Mouse (Mus musculus) lung, postnatal 0 days (tissue): ENCODE results near the gene Lancl3. TPM values are rescaled to one million over a fixed set of nuclear protein-coding genes. Genes with fewer than 3 reads are reported as not detected.

ENCODE experiments used
- ATAC-seq: fragments of 200-750 bp; cut with Nextera tagmentation; 2 replicates; pipeline ENCODE4 v1.8.0; 2017; ENCODE audit warnings: moderate library complexity
- DNase-seq: peaks from one replicate; pipeline ENCODE4 v3.0.0-alpha.2; 2016; ENCODE audit warnings: low spot score
- H3K27ac ChIP-seq: fragments of 300-500 bp; sonication (generic); 2 replicates; pipeline ENCODE4 v1.5.1; 2014; ENCODE audit warnings: antibody characterized with exemption, mild to moderate bottlenecking, low read length, mixed read lengths
- H3K27me3 ChIP-seq: fragments of 300-500 bp; sonication (generic); replicated peaks from 2 replicates; pipeline ENCODE4 v1.6.1; 2014; ENCODE audit warnings: low read length, mixed read lengths; ENCODE audit not compliant: insufficient read depth
- H3K36me3 ChIP-seq: fragments of 300-500 bp; sonication (generic); 2 replicates; pipeline ENCODE4 v1.6.1; 2014; ENCODE audit warnings: low read length, mixed read lengths; ENCODE audit not compliant: insufficient read depth
- H3K4me1 ChIP-seq: fragments of 300-500 bp; sonication (generic); 2 replicates; pipeline ENCODE4 v1.6.1; 2014; ENCODE audit warnings: antibody characterized with exemption, low read depth, low read length, mixed read lengths; ENCODE audit not compliant: insufficient read depth
- H3K4me2 ChIP-seq: fragments of 300-500 bp; sonication (generic); replicated peaks from 2 replicates; pipeline ENCODE4 v1.6.1; 2014; ENCODE audit warnings: low read depth, mild to moderate bottlenecking, low read length, moderate library complexity, mixed read lengths
- H3K4me3 ChIP-seq: fragments of 300-500 bp; sonication (generic); 2 replicates; pipeline ENCODE4 v1.5.1; 2014; ENCODE audit warnings: low read depth, low read length
- H3K9ac ChIP-seq: fragments of 300-500 bp; sonication (generic); replicated peaks from 2 replicates; pipeline ENCODE4 v1.6.1; 2014; ENCODE audit warnings: low read depth, mild to moderate bottlenecking
- H3K9me3 ChIP-seq: fragments of 300-500 bp; sonication (generic); 2 replicates; pipeline ENCODE4 v1.6.1; 2016; ENCODE audit warnings: low read length, mixed read lengths
- CTCF ChIP-seq: IDR thresholded peaks from 2 replicates; pipeline ENCODE4 v1.5.1; 2016; ENCODE audit warnings: antibody characterized with exemption, mild to moderate bottlenecking
- EP300 ChIP-seq: IDR thresholded peaks from 2 replicates; pipeline ENCODE4 v1.6.1; 2016; ENCODE audit warnings: antibody characterized with exemption, mild to moderate bottlenecking, control low read depth
- WGBS: fragments of 180-500 bp; shearing (Covaris S2); extraction: QIAGEN DNeasy Blood & Tissue Kit; methylation state at CpG from one replicate; pipeline ENCODE4 v1.1.7; 2014; 5-methylcytosine and 5-hydroxymethylcytosine counted together
- polyA plus RNA-seq: library from polyadenylated mRNA; unstranded; fragments of >200 nt; fragmentation: Nextera tagmentation; extraction: Ambion mirVana; gene quantifications from 2 replicates; pipeline ENCODE4 v1.2.1, GENCODE M21; 2015

Gene Lancl3
- polyA plus RNA-seq, 1 experiment from 2014 or later, result 0.54 TPM

DNA sequence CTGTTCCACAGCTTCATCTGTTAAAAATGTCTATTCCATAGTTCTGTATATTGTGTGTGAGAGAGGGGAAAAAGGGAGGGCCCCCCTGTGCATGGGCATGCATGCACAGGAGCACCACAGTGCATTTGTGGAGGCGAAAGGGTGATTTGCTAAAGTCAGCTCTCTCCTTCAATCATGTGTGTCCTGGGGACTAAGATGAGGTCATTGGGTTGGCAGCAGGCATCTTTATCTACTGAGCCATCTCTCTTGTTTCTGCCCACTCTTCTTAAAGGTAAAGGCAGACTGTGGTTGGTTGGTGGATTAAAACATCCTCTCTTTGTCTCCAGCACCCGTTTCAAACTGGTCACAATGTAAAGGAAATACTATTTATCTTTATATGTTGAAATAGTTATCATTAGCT lies 27.4 kb downstream of the Lancl3 start:
- Histone ChIP-seq H3K9ac (no peak overlapping the region), H3K27ac (no peak overlapping the region), H3K4me2 (no peak overlapping the region), H3K27me3 (no peaks in the 10 kb centered on the region), H3K4me3 (no peak overlapping the region), H3K36me3 (no peaks in the 10 kb centered on the region), H3K9me3 (no peaks in the 10 kb centered on the region), H3K4me1 (no peaks in the 10 kb centered on the region)
- TF ChIP-seq CTCF (no peak), EP300 (no peak)
- ATAC-seq (no peak), DNase-seq (no peak)
- WGBS, result 46% methylated on average over 2 of the region's 2 CpGs

GRCm38 (mm10) chrX:9240737-9241591 lies 41.3 kb downstream of the Lancl3 start:
- ATAC-seq (no peak), DNase-seq (peak; percentile 16)
- no peaks in the 10 kb centered on the region for H3K9me3 ChIP-seq
- 73% methylated on average over 5 of the region's 5 CpGs for WGBS
- no peak overlapping the region for H3K4me2 ChIP-seq
- H3K36me3 ChIP-seq, result no peaks in the 10 kb centered on the region
- H3K27ac ChIP-seq, result no peak overlapping the region
- no peaks in the 10 kb centered on the region for H3K27me3 ChIP-seq
- no peak overlapping the region for H3K4me3 ChIP-seq
- TF ChIP-seq CTCF (no peak), EP300 (no peak)
- no peaks in the 10 kb centered on the region for H3K4me1 ChIP-seq
- H3K9ac ChIP-seq, result no peak overlapping the region

GRCm38 (mm10) chrX:9243381-9243864 lies 43.7 kb downstream of the Lancl3 start:
- TF ChIP-seq CTCF, result no peak
- no peak for TF ChIP-seq EP300
- Histone ChIP-seq H3K4me1 (no peaks in the 10 kb centered on the region), H3K9ac (no peak overlapping the region), H3K27ac (no peak overlapping the region), H3K36me3 (no peaks in the 10 kb centered on the region), H3K4me2 (no peak overlapping the region), H3K27me3 (no peaks in the 10 kb centered on the region), H3K4me3 (no peak overlapping the region), H3K9me3 (no peaks in the 10 kb centered on the region)
- DNase-seq, result peak; percentile 6
- ATAC-seq, result no peak
- 36% methylated on average over 8 of the region's 8 CpGs for WGBS

DNA sequence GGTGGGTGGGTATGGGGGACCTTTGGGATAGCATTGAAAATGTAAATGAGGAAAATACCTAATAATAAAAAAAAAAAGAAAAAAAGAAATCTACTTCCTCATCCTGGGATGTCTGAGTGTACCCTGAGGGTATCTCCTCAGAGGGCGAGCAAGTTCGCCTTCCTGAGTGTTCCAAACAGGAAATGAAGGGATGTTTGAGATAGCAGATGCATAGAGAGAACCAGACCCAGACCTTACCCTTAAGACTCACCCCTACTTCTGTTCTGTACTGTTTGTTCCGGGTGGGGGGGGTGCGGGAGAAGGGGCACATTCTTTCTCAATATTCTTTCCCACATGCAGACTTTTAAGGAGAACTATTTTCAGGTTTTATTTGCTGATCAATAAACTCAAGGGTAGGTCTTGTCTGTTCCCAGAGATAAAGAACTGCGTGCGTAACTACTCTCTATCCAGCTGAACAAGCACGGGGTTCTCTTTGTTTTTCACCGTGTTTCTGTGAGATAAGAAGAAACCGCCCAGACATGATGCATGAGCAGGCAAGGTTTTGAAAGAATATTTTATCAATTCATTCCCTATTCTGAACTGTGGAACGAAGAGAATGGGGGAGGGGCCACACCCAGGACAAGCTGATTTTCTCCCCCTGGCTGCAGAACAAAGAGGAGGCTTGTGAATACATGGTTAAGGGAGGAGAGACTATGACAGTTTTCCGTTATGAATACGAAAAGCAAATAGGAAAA lies 45.1 kb downstream of the Lancl3 start:
- DNase-seq (peak; percentile 11), ATAC-seq (no peak)
- Histone ChIP-seq H3K4me3 (no peak overlapping the region), H3K4me2 (no peak overlapping the region), H3K9ac (no peak overlapping the region), H3K9me3 (no peaks in the 10 kb centered on the region), H3K27me3 (no peaks in the 10 kb centered on the region), H3K27ac (no peak overlapping the region), H3K4me1 (no peaks in the 10 kb centered on the region), H3K36me3 (no peaks in the 10 kb centered on the region)
- TF ChIP-seq CTCF, result no peak
- 32% methylated on average over 12 of the region's 12 CpGs for WGBS

DNA sequence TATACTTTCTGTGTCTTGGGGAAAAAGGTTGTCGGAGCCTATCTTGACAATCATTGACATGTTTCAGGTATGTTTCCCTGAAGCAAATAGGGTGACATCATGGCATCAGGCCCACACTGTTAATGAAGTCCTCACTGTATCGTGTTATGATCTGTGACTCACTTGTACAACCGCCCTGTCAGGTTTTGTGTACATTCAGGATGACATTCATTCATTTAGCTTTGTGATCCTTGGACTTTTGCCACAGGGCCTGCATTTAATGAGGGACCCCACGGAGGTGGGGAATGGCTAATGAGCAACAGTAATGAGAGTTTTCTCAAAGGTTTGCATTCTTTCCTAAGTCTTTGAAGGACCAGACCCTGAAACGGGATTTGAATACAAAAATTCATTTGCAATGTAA lies 49.2 kb downstream of the Lancl3 start:
- Histone ChIP-seq H3K27me3 (no peaks in the 10 kb centered on the region), H3K27ac (no peak overlapping the region), H3K9me3 (no peaks in the 10 kb centered on the region), H3K36me3 (no peaks in the 10 kb centered on the region), H3K4me3 (no peak overlapping the region), H3K4me2 (no peak overlapping the region), H3K9ac (no peak overlapping the region), H3K4me1 (no peaks in the 10 kb centered on the region)
- ATAC-seq (no peak), DNase-seq (no peak)
- TF ChIP-seq EP300 (no peak), CTCF (no peak)
- 34% methylated on average over 5 of the region's 5 CpGs for WGBS

DNA sequence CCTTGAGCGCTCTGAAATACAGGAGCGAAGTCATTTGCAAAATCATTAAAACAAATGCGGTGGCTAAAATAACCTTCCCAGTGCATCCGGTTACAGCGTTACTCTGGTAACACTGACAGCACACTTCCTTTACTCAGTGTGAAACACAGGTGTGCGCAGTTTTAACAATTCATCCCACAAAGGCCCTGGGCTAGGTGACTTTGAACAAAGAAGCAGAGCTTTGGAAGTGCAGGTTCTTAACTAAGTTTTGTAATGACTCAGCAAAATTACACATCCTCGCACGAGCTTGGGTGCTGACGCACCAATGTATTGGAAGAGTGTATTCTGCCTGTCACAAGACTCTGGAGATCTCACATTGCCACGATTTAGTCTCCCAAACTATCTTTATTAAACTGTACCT lies 54.3 kb downstream of the Lancl3 start:
- DNase-seq (no peak), ATAC-seq (no peak)
- H3K4me1 ChIP-seq, result no peaks in the 10 kb centered on the region
- no peaks in the 10 kb centered on the region for H3K27me3 ChIP-seq
- TF ChIP-seq EP300, result no peak
- TF ChIP-seq CTCF, result no peak
- no peaks in the 10 kb centered on the region for H3K36me3 ChIP-seq
- no peaks in the 10 kb centered on the region for H3K9me3 ChIP-seq
- H3K4me3 ChIP-seq, result no peak overlapping the region
- H3K4me2 ChIP-seq, result no peak overlapping the region
- H3K27ac ChIP-seq, result no peak overlapping the region
- no peak overlapping the region for H3K9ac ChIP-seq
- WGBS, result 77% methylated on average over 10 of the region's 10 CpGs
